7 mouse cellular contexts compared by ENCODE assay signal in the genomic region with DNA sequence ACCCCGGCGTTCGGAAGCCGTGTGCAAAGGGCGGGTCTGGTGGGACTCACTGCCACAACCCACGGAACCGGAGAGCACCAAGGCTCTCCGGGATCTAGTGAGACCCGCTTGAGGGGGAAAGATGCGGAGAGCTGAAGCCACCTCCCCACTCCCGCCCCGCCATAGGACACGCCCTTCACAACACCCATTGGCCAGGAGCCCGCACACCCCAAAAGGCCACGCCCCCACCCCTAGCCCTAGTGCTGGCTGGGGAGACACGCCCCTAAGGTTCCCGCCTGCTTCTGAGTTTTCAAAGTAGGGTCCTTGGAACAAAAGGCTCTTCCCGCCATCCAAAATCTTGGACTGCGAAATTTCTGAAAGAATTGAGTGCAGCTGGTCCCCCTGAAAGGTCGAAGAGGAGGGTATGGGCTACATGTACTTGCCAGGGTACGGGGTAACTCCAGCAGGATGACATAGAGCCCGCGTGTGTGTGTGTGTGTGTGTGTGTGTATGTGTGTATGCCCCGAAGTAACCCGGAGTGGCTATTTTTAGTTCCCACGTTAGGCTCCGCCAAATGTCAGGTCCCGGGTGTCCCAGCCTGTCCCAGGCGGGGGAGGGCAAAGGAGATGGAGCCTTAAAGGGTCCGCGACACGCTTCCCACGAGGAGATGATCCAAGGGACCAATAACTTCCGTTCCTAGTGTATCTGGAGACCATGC. TPM values are rescaled to one million over a fixed set of nuclear protein-coding genes. Genes with fewer than 3 reads are reported as not detected.
DNase-seq lines count a peak whose midpoint lies in the region; ATAC-seq lines count a peak whose summit lies in the region.

Gene Slc2a4, minus strand, starts transcription at position 123 of the 697 bp plus-strand sequence.

- peak within 1 kb of the TSS; percentile 40; the same call in 1 of the 2 replicates for H3K27ac ChIP-seq in hindbrain, embryonic 13.5 days

- no peaks in the 10 kb centered on the region for H3K36me3 ChIP-seq in hindbrain, embryonic 13.5 days
- no peaks in the 10 kb centered on the region for H3K36me3 ChIP-seq in megakaryocyte, embryonic 14.5 days (replicated peaks; ENCODE audit: low read length)

- DNase-seq in ZHBTc4 (ENCODE audit: low read depth, low spot score), result peak; percentile 97
- peak; percentile 42 for DNase-seq in cerebellum, adult 9-10 months
- peak; percentile 27 to 40 for DNase-seq in frontal cortex, postnatal 36 days (ENCODE audit: low spot score in 2 of 2)
- peak; percentile 61 to 91 for DNase-seq in left cerebral cortex, postnatal 10 days (ENCODE audit: extremely low spot score in 1 of 2, low spot score in 2 of 2)
- peak; percentile 97 for DNase-seq in skeletal muscle tissue, adult 2 months (ENCODE audit: low read depth, low spot score)

- under 1% methylated on average over 34 of the region's 34 CpGs for WGBS in hindbrain, embryonic 13.5 days

- peak; percentile 93 for ATAC-seq in hindbrain, embryonic 13.5 days (ENCODE audit: low FRiP score)

- H3K4me3 ChIP-seq in hindbrain, embryonic 13.5 days, result peak within 1 kb of the TSS; percentile 44
- peak within 1 kb of the TSS; percentile 90 for H3K4me3 ChIP-seq in megakaryocyte, embryonic 14.5 days (replicated peaks)

- peak within 1 kb of the TSS; percentile 62 for H3K4me2 ChIP-seq in hindbrain, embryonic 13.5 days

- H3K9me3 ChIP-seq in hindbrain, embryonic 13.5 days, result no peaks in the 10 kb centered on the region
- H3K9me3 ChIP-seq in megakaryocyte, embryonic 14.5 days, result no peaks in the 10 kb centered on the region

- intact Hi-C loops in left cerebral cortex, postnatal 10 days (cut with DNase I), result loop anchor here (2.0 kb wide), 1 partner anchor 13 kb away; the partner anchor contains the start of gene Ybx2

- peaks cover 43% of the 10 kb centered on the region for H3K27me3 ChIP-seq in hindbrain, embryonic 13.5 days
- peaks cover 82% of the 10 kb centered on the region for H3K27me3 ChIP-seq in megakaryocyte, embryonic 14.5 days (replicated peaks)

- peak within 1 kb of the TSS; percentile 63 for H3K9ac ChIP-seq in hindbrain, embryonic 13.5 days

- H3K4me1 ChIP-seq in hindbrain, embryonic 13.5 days (replicated peaks), result peaks cover 19% of the 10 kb centered on the region
- peaks cover 30% of the 10 kb centered on the region for H3K4me1 ChIP-seq in megakaryocyte, embryonic 14.5 days

RNA-seq across cellular contexts. Expression of gene Slc2a4, which starts in this region (rescaled TPM):
- 3.9 and 4.0 TPM in 2 replicates for polyA plus RNA-seq in hindbrain, embryonic 13.5 days (2015; fragmentation: Nextera tagmentation; extraction: Ambion mirVana)
- total RNA-seq in left cerebral cortex, postnatal 10 days (2021), result 1 to 10 TPM; 1.3 to 1.4 TPM
- polyA plus RNA-seq in megakaryocyte, embryonic 14.5 days (2012; ENCODE audit: insufficient read depth, low replicate concordance), result not detected in 2 replicates

Comparison
In these comparisons a context has a peak if more than half of its experiments do, and no peak if none do; other contexts are left out.
1. Peak in every context shown above with its lines: DNase-seq, ATAC-seq, H3K4me3 ChIP-seq and H3K27ac ChIP-seq.
2. DNase-seq: peak in every context shown above with its lines; median percentile 97 in ZHBTc4; 97 in skeletal muscle tissue, adult 2 months; 76 in left cerebral cortex, postnatal 10 days; 42 in cerebellum, adult 9-10 months; 34 in frontal cortex, postnatal 36 days.